Mouse (Mus musculus) liver, embryonic 14.5 days (tissue): Measurements from ENCODE around the gene Tnc. TPM values are rescaled to one million over a fixed set of nuclear protein-coding genes. Genes with fewer than 3 reads are reported as not detected.

Experiments
- ATAC-seq: fragments of 200-750 bp; cut with Nextera tagmentation; 2 replicates; pipeline ENCODE4 v1.8.0; 2017; ENCODE audit warnings: moderate number of reproducible peaks, mild to moderate bottlenecking, moderate library complexity; ENCODE audit not compliant: insufficient read depth
- DNase-seq, 3 experiments: peaks; one replicate each; pipeline ENCODE4 v3.0.0-alpha.2; 2012 to 2013; ENCODE audit warnings: low read depth in 3 of 3, low spot score in 3 of 3
- H3K27ac ChIP-seq: fragments of 300-500 bp; sonication (generic); 2 replicates; pipeline ENCODE4 v1.5.1; 2014; ENCODE audit warnings: moderate library complexity, mild to moderate bottlenecking, control low read depth, inconsistent platforms
- H3K27me3 ChIP-seq: fragments of 300-500 bp; sonication (generic); 2 replicates; pipeline ENCODE4 v1.6.1; 2014; ENCODE audit warnings: mild to moderate bottlenecking, low read length, moderate library complexity; ENCODE audit not compliant: control insufficient read depth, insufficient read depth
- H3K36me3 ChIP-seq: fragments of 300-500 bp; sonication (generic); replicated peaks from 2 replicates; pipeline ENCODE4 v1.6.1; 2014; ENCODE audit warnings: low read depth; ENCODE audit not compliant: control insufficient read depth, insufficient read depth
- H3K4me1 ChIP-seq, 2 experiments: fragments of 200-500 bp in 1 of 2; fragments of 300-500 bp in 1 of 2; sonication (generic) in 1 of 2; replicated peaks; 2 replicates each; pipeline ENCODE4 v1.6.1; 2012 to 2014; ENCODE audit warnings: antibody characterized with exemption in 1 of 2, inconsistent platforms in 1 of 2, low read length in 1 of 2; ENCODE audit not compliant: control insufficient read depth in 2 of 2, insufficient read depth in 2 of 2
- H3K4me2 ChIP-seq: fragments of 300-500 bp; sonication (generic); 2 replicates; pipeline ENCODE4 v1.6.1; 2014; ENCODE audit warnings: low read depth, mild to moderate bottlenecking, control low read depth, moderate library complexity
- H3K4me3 ChIP-seq, 2 experiments: fragments of 200-500 bp in 1 of 2; fragments of 300-500 bp in 1 of 2; sonication (generic) in 1 of 2; 2 replicates each; pipeline ENCODE4 v1.5.1; 2012 to 2014; ENCODE audit warnings: low read depth in 2 of 2, low read length in 2 of 2, mild to moderate bottlenecking in 2 of 2, control low read depth in 1 of 2, inconsistent platforms in 1 of 2, moderate library complexity in 1 of 2; ENCODE audit not compliant: insufficient read depth in 1 of 2
- H3K9ac ChIP-seq: fragments of 300-500 bp; sonication (generic); replicated peaks from 2 replicates; pipeline ENCODE4 v1.6.1; 2014; ENCODE audit warnings: mild to moderate bottlenecking, control low read depth, moderate library complexity
- H3K9me3 ChIP-seq: fragments of 300-500 bp; sonication (generic); 2 replicates; pipeline ENCODE4 v1.6.1; 2016; ENCODE audit warnings: low read length, mixed read lengths; ENCODE audit not compliant: control insufficient read depth
- CTCF ChIP-seq: IDR thresholded peaks from 2 replicates; pipeline ENCODE4 v1.5.1; 2016; ENCODE audit warnings: antibody characterized with exemption, low read depth, control low read depth
- EP300 ChIP-seq: IDR thresholded peaks from 2 replicates; pipeline ENCODE4 v1.6.1; 2016; ENCODE audit warnings: antibody characterized with exemption, low read depth
- WGBS: fragments of 180-500 bp; shearing (Covaris S2); extraction: QIAGEN DNeasy Blood & Tissue Kit; methylation state at CpG from one replicate; pipeline ENCODE4 v1.1.7; 2014; ENCODE audit not compliant: insufficient replicate concordance; 5-methylcytosine and 5-hydroxymethylcytosine counted together
- polyA plus RNA-seq, 2 experiments: library from polyadenylated mRNA; depleted of rRNA in 1 of 2; stranded (reverse) in 1 of 2; unstranded in 1 of 2; fragments of >200 nt; fragmentation: Nextera tagmentation in 1 of 2; extraction: Ambion mirVana in 1 of 2; gene quantifications; 2 replicates each; pipeline versions ENCODE4 v1.2.1 to v1.2.3; 2012 to 2014

Tnc gene
- polyA plus RNA-seq, 2 experiments: 1.8 to 2.0 TPM

DNA sequence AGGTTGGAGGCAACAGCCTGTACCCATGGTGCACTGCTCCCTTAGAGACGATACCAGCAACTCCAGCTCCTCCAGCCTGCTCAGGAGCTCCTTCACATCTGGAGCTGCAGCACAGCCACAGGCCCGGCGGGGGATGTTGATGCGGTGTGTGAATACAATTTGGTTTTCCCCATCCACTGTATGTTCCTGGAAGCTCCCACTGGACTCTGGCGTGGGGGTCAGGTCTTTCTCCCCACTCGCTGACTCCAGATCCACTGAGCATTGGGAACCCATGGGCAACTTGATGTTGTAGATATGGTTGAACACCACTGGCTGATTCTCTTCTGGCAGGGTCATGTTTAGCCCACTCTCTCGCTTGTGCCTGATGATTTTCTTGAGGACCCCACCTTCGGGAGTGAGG, 26.7 kb downstream of the Tnc start:
- DNase-seq: no peak
- 66% methylated on average over 8 of the region's 8 CpGs for WGBS
- no peak for ATAC-seq

DNA sequence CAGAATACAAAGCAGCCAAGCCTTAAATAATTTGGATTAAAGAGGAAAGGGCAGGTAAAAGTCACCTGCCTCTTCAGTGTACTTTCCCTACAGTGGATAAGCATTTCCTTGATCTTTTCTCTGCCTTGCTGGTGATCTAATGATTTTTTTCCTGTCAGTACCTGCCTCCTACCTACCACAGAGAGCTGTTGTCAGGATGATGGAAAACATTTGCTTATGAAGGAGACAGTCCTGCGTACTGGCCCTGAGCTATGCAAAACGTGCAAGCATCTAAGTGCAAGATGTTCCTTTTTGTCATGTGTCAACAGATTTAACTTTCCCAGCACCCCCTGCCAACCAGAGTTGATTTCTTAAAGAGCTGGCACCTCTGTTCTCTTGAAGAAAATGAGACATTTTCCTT, 35.5 kb downstream of the Tnc start:
- H3K4me3 ChIP-seq: no peak overlapping the region
- no peaks in the 10 kb centered on the region for H3K9me3 ChIP-seq
- TF ChIP-seq CTCF: no peak
- TF ChIP-seq EP300: no peak
- H3K9ac ChIP-seq: no peak overlapping the region
- H3K27ac ChIP-seq: no peak overlapping the region
- ATAC-seq: no peak
- no peaks in the 10 kb centered on the region for H3K36me3 ChIP-seq
- H3K4me2 ChIP-seq: no peak overlapping the region
- no peaks in the 10 kb centered on the region for H3K4me1 ChIP-seq
- DNase-seq: no peak
- WGBS: 33% methylated on average over 2 of the region's 2 CpGs
- no peaks in the 10 kb centered on the region for H3K27me3 ChIP-seq

More for the DNA sequence above, 26.7 kb downstream of the Tnc start:
- TF ChIP-seq EP300: no peak
- no peak for TF ChIP-seq CTCF
- no peak overlapping the region for H3K4me2 ChIP-seq
- H3K27ac ChIP-seq: no peak overlapping the region
- no peak overlapping the region for H3K9ac ChIP-seq
- H3K4me1 ChIP-seq: no peaks in the 10 kb centered on the region
- no peaks in the 10 kb centered on the region for H3K27me3 ChIP-seq
- H3K36me3 ChIP-seq: no peaks in the 10 kb centered on the region
- H3K9me3 ChIP-seq: no peaks in the 10 kb centered on the region
- H3K4me3 ChIP-seq: no peak overlapping the region

DNA sequence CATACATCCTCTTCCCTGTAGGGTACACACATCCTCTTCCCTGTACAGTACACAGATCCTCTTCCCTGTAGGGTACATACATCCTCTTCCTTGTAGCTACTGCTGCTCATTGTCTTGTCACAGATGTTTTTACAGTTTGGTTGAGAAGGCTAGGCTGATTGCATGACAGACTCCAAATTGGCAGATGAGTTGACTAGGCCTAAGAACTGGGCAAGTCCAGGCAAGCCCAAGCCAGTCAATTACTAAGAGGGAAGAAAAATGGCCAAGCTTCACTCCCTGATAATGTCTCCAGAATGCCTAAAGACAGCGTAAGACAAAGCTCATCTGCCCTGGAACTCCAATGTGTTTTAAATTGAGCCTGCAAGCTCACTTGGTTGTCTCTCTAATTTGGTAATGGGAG, 36.9 kb downstream of the Tnc start:
- Histone ChIP-seq H3K27me3 (no peaks in the 10 kb centered on the region), H3K36me3 (no peaks in the 10 kb centered on the region), H3K4me1 (no peaks in the 10 kb centered on the region), H3K27ac (no peak overlapping the region), H3K4me2 (no peak overlapping the region), H3K9ac (no peak overlapping the region), H3K4me3 (no peak overlapping the region), H3K9me3 (no peaks in the 10 kb centered on the region)
- DNase-seq: no peak
- no peak for TF ChIP-seq EP300
- no peak for TF ChIP-seq CTCF
- no peak for ATAC-seq
- 80% methylated on average over 1 of the region's 1 CpGs for WGBS

DNA sequence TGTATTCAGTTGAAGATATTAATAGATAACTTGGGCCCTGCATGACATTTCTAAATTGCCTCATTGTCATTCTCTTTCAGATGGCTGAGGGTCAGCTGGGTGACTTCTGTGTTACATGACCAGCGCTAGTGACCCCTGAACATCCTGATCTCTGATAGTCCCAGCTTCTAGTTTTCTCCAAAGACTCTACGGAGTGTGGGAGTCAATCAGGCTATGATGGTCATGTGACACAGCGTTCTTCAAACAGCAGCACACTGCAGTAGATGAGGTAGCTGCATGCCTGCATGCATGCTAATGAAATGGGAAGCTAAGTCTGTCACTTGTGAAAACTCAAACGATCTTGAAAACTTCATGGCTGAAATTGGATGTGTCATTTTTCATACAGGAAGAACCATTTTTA, 41.6 kb downstream of the Tnc start:
- TF ChIP-seq CTCF: no peak
- H3K9me3 ChIP-seq: no peaks in the 10 kb centered on the region
- no peak for ATAC-seq
- no peak overlapping the region for H3K27ac ChIP-seq
- no peak for DNase-seq
- H3K4me1 ChIP-seq: no peaks in the 10 kb centered on the region
- no peaks in the 10 kb centered on the region for H3K27me3 ChIP-seq
- H3K4me2 ChIP-seq: no peak overlapping the region
- no peak overlapping the region for H3K9ac ChIP-seq
- WGBS: 52% methylated on average over 4 of the region's 4 CpGs
- H3K36me3 ChIP-seq: no peaks in the 10 kb centered on the region
- H3K4me3 ChIP-seq: no peak overlapping the region

DNA sequence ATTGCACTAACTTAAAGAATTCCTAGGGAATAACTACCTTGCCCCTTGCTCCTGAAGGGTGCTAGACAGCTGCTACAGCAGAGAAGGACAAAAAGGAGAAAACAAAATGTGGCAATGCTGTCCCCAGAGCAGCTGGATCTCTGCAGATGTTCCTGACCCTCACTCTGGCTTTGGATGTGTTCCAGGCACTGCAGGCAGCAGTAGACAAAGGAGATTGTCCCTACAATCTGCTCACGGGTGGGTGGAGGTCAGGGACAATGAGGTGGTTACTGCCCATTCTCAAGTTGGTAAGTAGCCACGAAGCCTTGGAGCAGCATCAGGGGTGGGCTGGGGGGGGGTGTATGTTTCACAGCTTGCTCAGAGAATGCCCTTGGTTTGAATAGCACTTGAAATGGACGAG, 43.1 kb downstream of the Tnc start:
- TF ChIP-seq CTCF: no peak
- no peak for TF ChIP-seq EP300

More for the DNA sequence above, 43.1 kb downstream of the Tnc start:
- H3K9me3 ChIP-seq: no peaks in the 10 kb centered on the region
- no peak for DNase-seq
- H3K36me3 ChIP-seq: no peaks in the 10 kb centered on the region
- H3K4me3 ChIP-seq: no peak overlapping the region
- ATAC-seq: no peak
- H3K4me1 ChIP-seq: no peaks in the 10 kb centered on the region
- no peak overlapping the region for H3K27ac ChIP-seq
- no peaks in the 10 kb centered on the region for H3K27me3 ChIP-seq
- no peak overlapping the region for H3K4me2 ChIP-seq
- WGBS: 38% methylated on average over 3 of the region's 3 CpGs
- H3K9ac ChIP-seq: no peak overlapping the region
